Mouse (Mus musculus): ENCODE results near the gene Parvb. TPM values are rescaled to one million over a fixed set of nuclear protein-coding genes. Genes with fewer than 3 reads are reported as not detected.
"Not testable (repeated sequence)": the region's sequence is repeated elsewhere in the genome, so short reads cannot be mapped to it uniquely, and the experiment has no call there.

The Parvb gene
- total and polyA plus RNA-seq, 2 experiments from 2014 or later, result 4.3 to 9.4 TPM

DNA sequence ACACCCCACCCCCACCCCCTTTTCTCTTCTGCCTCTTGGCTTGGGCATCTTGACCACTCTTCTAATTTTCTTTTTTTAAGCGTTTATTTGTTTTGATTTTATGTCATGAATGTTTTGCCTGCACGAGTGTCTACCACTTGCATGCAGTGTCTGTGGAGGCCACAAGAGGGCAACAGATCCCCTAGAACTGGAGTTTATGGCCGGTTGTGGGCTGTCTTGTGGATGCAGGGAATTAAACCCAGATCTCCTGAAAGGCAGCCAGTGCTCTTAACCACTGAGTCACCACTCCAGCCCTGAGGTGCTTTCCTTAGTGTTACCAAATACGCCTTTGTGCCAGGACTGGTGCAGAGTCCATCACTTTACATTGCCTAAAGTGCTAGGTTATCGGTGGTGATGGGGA is 52.2 kb downstream of the Parvb start:
- DNase-seq (no peak), ATAC-seq (no peak)
- Histone ChIP-seq H3K4me3 (ENCODE audit: low read depth, low read length) (no peak overlapping the region), H3K4me2 (ENCODE audit: low read depth) (no peak overlapping the region), H3K27me3 (ENCODE audit: insufficient read depth, low read length) (no peaks in the 10 kb centered on the region), H3K9me3 (ENCODE audit: low read length) (no peaks in the 10 kb centered on the region), H3K36me3 (ENCODE audit: insufficient read depth) (no peaks in the 10 kb centered on the region), H3K4me1 (ENCODE audit: insufficient read depth) (no peaks in the 10 kb centered on the region), H3K9ac (no peak overlapping the region), H3K27ac (ENCODE audit: low read depth, low read length) (no peak overlapping the region)
- TF ChIP-seq CTCF (IDR thresholded peaks at IDR 0.05; ENCODE audit: low read depth), result peak; percentile 71
- 67% methylated on average over 5 of the region's 5 CpGs for WGBS

DNA sequence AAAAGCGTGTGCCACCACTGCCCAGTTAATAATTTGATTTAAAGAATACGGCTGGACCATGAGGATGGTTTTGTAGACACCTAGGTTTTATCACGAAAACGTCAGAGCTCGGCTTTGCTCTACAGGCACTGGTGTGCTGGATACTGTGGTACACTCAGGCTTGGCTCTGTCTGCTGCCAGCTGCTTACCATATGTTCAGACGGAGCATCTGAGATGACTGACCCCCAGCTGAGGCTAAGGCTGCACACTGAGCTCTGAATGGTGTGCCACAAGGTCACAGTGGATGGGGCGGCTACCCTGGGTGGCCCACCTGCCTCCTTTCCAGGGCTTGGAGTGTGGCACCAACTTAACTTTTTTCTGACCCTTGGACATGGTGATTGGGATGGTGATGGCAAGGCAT is 53.6 kb downstream of the Parvb start:
- DNase-seq, result no peak
- H3K9ac ChIP-seq, result no peak overlapping the region
- no peak for TF ChIP-seq CTCF (IDR thresholded peaks at IDR 0.05; ENCODE audit: low read depth)
- no peaks in the 10 kb centered on the region for H3K27me3 ChIP-seq (ENCODE audit: insufficient read depth, low read length)
- no peak overlapping the region for H3K27ac ChIP-seq (ENCODE audit: low read depth, low read length)
- H3K4me1 ChIP-seq (ENCODE audit: insufficient read depth), result no peaks in the 10 kb centered on the region
- no peak overlapping the region for H3K4me3 ChIP-seq (ENCODE audit: low read depth, low read length)
- no peaks in the 10 kb centered on the region for H3K36me3 ChIP-seq (ENCODE audit: insufficient read depth)
- H3K9me3 ChIP-seq (ENCODE audit: low read length), result no peaks in the 10 kb centered on the region
- H3K4me2 ChIP-seq (ENCODE audit: low read depth), result no peak overlapping the region
- WGBS, result 76% methylated on average over 7 of the region's 7 CpGs
- ATAC-seq, result no peak

DNA sequence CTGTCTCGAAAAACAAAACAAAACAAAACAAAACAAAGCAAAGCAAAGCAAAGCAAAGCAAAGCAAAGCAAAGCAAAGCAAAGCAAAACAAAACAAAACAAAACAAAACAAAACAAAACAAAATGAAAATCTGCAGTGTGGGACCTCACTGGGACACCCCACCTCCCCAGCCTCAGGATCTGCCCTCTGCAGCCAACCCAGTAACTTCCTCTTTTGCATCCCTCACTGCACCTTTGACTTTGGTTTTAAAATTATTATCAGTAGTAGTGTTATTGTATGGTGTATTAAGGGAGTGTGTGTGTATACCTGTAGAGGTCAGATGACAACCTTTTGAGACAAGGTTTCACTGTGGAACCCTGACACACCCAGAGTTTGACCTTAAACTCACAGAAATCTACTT is 57.1 kb downstream of the Parvb start:
- not testable (repeated sequence) for ATAC-seq; H3K4me3 ChIP-seq (ENCODE audit: low read depth, low read length); H3K4me1 ChIP-seq (ENCODE audit: insufficient read depth); H3K4me2 ChIP-seq (ENCODE audit: low read depth); H3K27me3 ChIP-seq (ENCODE audit: insufficient read depth, low read length); H3K36me3 ChIP-seq (ENCODE audit: insufficient read depth); DNase-seq; H3K9me3 ChIP-seq (ENCODE audit: low read length); H3K9ac ChIP-seq; H3K27ac ChIP-seq (ENCODE audit: low read depth, low read length)
- 60% methylated on average over 1 of the region's 1 CpGs for WGBS

DNA sequence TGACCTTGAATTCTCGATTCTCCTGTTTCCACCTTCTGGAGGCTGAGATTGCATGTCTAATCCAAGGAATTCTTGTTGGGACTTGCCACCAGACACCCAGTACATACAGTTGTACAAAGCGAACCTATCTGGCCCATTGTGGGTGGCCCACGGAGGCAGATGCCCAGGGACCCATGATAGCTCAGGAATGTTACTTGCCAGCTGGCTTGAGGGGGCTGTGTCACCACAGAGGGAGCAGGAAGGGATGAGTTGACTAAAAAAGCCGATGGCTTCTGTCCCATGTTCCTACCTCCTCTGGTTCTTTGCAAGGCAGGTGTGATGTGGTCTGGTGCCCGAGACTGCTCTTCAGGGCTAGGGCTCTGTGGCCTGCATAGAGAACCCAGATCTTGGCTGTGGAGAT is 59.3 kb downstream of the Parvb start:
- H3K4me3 ChIP-seq (ENCODE audit: low read depth, low read length), result no peak overlapping the region
- H3K9ac ChIP-seq, result no peak overlapping the region
- DNase-seq (no peak), ATAC-seq (no peak)
- H3K27me3 ChIP-seq (ENCODE audit: insufficient read depth, low read length), result no peaks in the 10 kb centered on the region
- no peaks in the 10 kb centered on the region for H3K36me3 ChIP-seq (ENCODE audit: insufficient read depth)
- H3K9me3 ChIP-seq (ENCODE audit: low read length), result no peaks in the 10 kb centered on the region
- no peak overlapping the region for H3K4me2 ChIP-seq (ENCODE audit: low read depth)
- H3K4me1 ChIP-seq (ENCODE audit: insufficient read depth), result no peaks in the 10 kb centered on the region; the same call in 1 of the 2 replicates
- no peak overlapping the region for H3K27ac ChIP-seq (ENCODE audit: low read depth, low read length)
- TF ChIP-seq CTCF (IDR thresholded peaks at IDR 0.05; ENCODE audit: low read depth), result no peak
- WGBS, result 91% methylated on average over 5 of the region's 5 CpGs

DNA sequence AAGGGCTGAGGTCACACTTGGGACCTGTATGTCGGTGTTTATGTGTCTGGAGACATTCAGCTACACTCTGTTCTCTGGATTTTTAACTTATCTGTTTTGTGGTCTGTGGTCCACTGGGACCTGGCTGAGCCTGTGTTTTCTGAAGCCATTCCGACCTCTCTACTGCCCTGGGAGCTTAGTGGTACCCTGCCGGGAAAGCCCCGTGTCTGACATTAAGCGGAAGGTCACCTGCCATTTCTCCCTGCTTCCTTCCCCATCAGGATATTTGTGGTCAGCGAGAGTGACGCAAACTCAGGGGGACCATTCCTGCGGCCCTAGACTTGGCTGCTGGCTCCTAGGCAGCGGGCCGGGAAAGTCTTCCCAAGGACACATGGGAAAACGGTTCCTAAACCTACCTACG is 61.7 kb downstream of the Parvb start:
- no peaks in the 10 kb centered on the region for H3K36me3 ChIP-seq (ENCODE audit: insufficient read depth)

GRCm38 (mm10) chr15:84294391-84294790 is 62.5 kb downstream of the Parvb start:
- 50% methylated on average over 8 of the region's 9 CpGs for WGBS
- Histone ChIP-seq H3K9me3 (ENCODE audit: low read length) (no peaks in the 10 kb centered on the region), H3K9ac (no peak overlapping the region), H3K4me2 (ENCODE audit: low read depth) (no peak overlapping the region), H3K27me3 (ENCODE audit: insufficient read depth, low read length) (no peaks in the 10 kb centered on the region), H3K27ac (ENCODE audit: low read depth, low read length) (no peak overlapping the region), H3K4me1 (ENCODE audit: insufficient read depth) (peaks cover 9% of the 10 kb centered on the region), H3K4me3 (ENCODE audit: low read depth, low read length) (no peak overlapping the region), H3K36me3 (ENCODE audit: insufficient read depth) (no peaks in the 10 kb centered on the region)
- no peak for TF ChIP-seq CTCF (IDR thresholded peaks at IDR 0.05; ENCODE audit: low read depth)
- ATAC-seq, result peak; percentile 34; the same call in 1 of the 2 replicates
- DNase-seq, result no peak

More for the DNA sequence above, 61.7 kb downstream of the Parvb start:
- TF ChIP-seq CTCF (IDR thresholded peaks at IDR 0.05; ENCODE audit: low read depth), result no peak
- Histone ChIP-seq H3K4me3 (ENCODE audit: low read depth, low read length) (no peak overlapping the region), H3K9me3 (ENCODE audit: low read length) (no peaks in the 10 kb centered on the region), H3K27ac (ENCODE audit: low read depth, low read length) (no peak overlapping the region), H3K4me2 (ENCODE audit: low read depth) (no peak overlapping the region), H3K27me3 (ENCODE audit: insufficient read depth, low read length) (no peaks in the 10 kb centered on the region), H3K9ac (no peak overlapping the region), H3K4me1 (ENCODE audit: insufficient read depth) (peaks cover 4% of the 10 kb centered on the region; the same call in 1 of the 2 replicates)
- ATAC-seq (no peak), DNase-seq (no peak)
- 79% methylated on average over 12 of the region's 12 CpGs for WGBS

GRCm38 (mm10) chr15:84295225-84295624 is 63.4 kb downstream of the Parvb start:
- TF ChIP-seq CTCF (IDR thresholded peaks at IDR 0.05; ENCODE audit: low read depth), result no peak
- no peaks in the 10 kb centered on the region for H3K27me3 ChIP-seq (ENCODE audit: insufficient read depth, low read length)
- no peaks in the 10 kb centered on the region for H3K9me3 ChIP-seq (ENCODE audit: low read length)
- H3K4me2 ChIP-seq (ENCODE audit: low read depth), result no peak overlapping the region
- WGBS, result 69% methylated on average over 10 of the region's 10 CpGs
- ATAC-seq (no peak), DNase-seq (no peak)
- H3K4me3 ChIP-seq (ENCODE audit: low read depth, low read length), result no peak overlapping the region
- no peaks in the 10 kb centered on the region for H3K36me3 ChIP-seq (ENCODE audit: insufficient read depth)
- H3K27ac ChIP-seq (ENCODE audit: low read depth, low read length), result no peak overlapping the region
- H3K4me1 ChIP-seq (ENCODE audit: insufficient read depth), result peaks cover 17% of the 10 kb centered on the region
- no peak overlapping the region for H3K9ac ChIP-seq

GRCm38 (mm10) chr15:84297454-84297853 is 65.6 kb downstream of the Parvb start:
- Histone ChIP-seq H3K4me1 (ENCODE audit: insufficient read depth) (peaks cover 33% of the 10 kb centered on the region), H3K4me2 (ENCODE audit: low read depth) (no peak overlapping the region), H3K9me3 (ENCODE audit: low read length) (no peaks in the 10 kb centered on the region), H3K27me3 (ENCODE audit: insufficient read depth, low read length) (no peaks in the 10 kb centered on the region), H3K36me3 (ENCODE audit: insufficient read depth) (no peaks in the 10 kb centered on the region), H3K4me3 (ENCODE audit: low read depth, low read length) (no peak overlapping the region), H3K27ac (ENCODE audit: low read depth, low read length) (no peak overlapping the region), H3K9ac (no peak overlapping the region)
- no peak for TF ChIP-seq CTCF (IDR thresholded peaks at IDR 0.05; ENCODE audit: low read depth)
- DNase-seq (no peak), ATAC-seq (no peak)
- WGBS, result 70% methylated on average over 8 of the region's 8 CpGs
